Mouse (Mus musculus) lung, adult 2 months (tissue): ENCODE measurements around the gene Gm49387. TPM values are rescaled to one million over a fixed set of nuclear protein-coding genes. Genes with fewer than 3 reads are reported as not detected.

Experiments
- DNase-seq: peaks from one replicate; pipeline ENCODE4 v3.0.0; 2022
- H3K4me1 ChIP-seq: fragments of 200-500 bp; 2 replicates; pipeline ENCODE4 v1.6.1; 2011; ENCODE audit warnings: low read length; ENCODE audit not compliant: control insufficient read depth, insufficient read depth
- H3K4me3 ChIP-seq: fragments of 200-500 bp; replicated peaks from 2 replicates; pipeline ENCODE3; 2011; ENCODE audit warnings: low read depth, mild to moderate bottlenecking, control low read depth, low read length; ENCODE audit errors: extremely low read depth
- CTCF ChIP-seq: fragments of 200-500 bp; IDR thresholded peaks from 2 replicates; pipeline ENCODE4 v1.5.1; 2011; ENCODE audit warnings: mild to moderate bottlenecking, low read length, control low read depth; ENCODE audit not compliant: insufficient read depth
- POLR2A ChIP-seq: fragments of 200-500 bp; IDR thresholded peaks from 2 replicates; pipeline ENCODE4 v1.6.1; 2011; ENCODE audit warnings: low read depth, mild to moderate bottlenecking, control low read depth, low read length, borderline replicate concordance; ENCODE audit errors: extremely low read depth
- WGBS: fragments of 180-500 bp; shearing (Covaris S2); methylation state at CpG from one replicate; pipeline ENCODE4 v1.1.7; 2018; 5-methylcytosine and 5-hydroxymethylcytosine counted together
- polyA plus RNA-seq: library from polyadenylated mRNA; depleted of rRNA; stranded (reverse); fragments of >200 nt; gene quantifications from 2 replicates; pipeline ENCODE4 v1.2.3, GENCODE M21; 2012

Gm49387 gene
- polyA plus RNA-seq, 1 experiment = not detected

- no peak for DNase-seq
- no peak for TF ChIP-seq POLR2A
- no peak for TF ChIP-seq CTCF
- WGBS = 71% methylated on average over 11 of the region's 11 CpGs
- Histone ChIP-seq H3K4me3 (no peak overlapping the region), H3K4me1 (no peaks in the 10 kb centered on the region)
These were observed 96.7 kb downstream of the Gm49387 start for GRCm38 (mm10) chr14:31543885-31544442.

GRCm38 (mm10) chr14:31537298-31537697 is 103.4 kb downstream of the Gm49387 start:
- no peak for DNase-seq

DNA sequence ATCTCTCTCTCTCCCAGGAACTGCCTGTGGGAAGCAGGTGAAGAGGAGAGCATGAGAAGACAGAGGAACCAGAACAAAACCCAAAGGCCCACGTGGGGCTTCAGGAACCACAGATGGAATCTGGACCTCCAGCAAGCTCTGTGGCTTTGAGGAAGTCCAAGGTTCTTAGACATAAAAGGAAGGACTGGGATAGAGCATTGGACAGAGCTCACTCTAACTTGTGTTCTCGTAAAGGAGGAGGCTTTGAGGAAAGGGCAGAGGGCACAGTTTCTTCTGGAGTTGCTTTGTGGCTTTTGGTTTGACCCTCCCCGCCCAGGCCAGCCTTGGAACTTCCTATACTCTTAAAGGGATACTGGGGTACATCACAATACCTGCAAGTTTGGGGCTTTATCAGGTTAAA is 108.0 kb downstream of the Gm49387 start:
- TF ChIP-seq CTCF = no peak
- TF ChIP-seq POLR2A = no peak
- no peak overlapping the region for H3K4me3 ChIP-seq
- WGBS = 62% methylated on average over 3 of the region's 3 CpGs
- DNase-seq = no peak
- no peaks in the 10 kb centered on the region for H3K4me1 ChIP-seq

More at GRCm38 (mm10) chr14:31537298-31537697, 103.4 kb downstream of the Gm49387 start:
- no peak overlapping the region for H3K4me3 ChIP-seq
- TF ChIP-seq CTCF = no peak
- TF ChIP-seq POLR2A = no peak
- no peaks in the 10 kb centered on the region for H3K4me1 ChIP-seq
- 35% methylated on average over 6 of the region's 6 CpGs for WGBS

DNA sequence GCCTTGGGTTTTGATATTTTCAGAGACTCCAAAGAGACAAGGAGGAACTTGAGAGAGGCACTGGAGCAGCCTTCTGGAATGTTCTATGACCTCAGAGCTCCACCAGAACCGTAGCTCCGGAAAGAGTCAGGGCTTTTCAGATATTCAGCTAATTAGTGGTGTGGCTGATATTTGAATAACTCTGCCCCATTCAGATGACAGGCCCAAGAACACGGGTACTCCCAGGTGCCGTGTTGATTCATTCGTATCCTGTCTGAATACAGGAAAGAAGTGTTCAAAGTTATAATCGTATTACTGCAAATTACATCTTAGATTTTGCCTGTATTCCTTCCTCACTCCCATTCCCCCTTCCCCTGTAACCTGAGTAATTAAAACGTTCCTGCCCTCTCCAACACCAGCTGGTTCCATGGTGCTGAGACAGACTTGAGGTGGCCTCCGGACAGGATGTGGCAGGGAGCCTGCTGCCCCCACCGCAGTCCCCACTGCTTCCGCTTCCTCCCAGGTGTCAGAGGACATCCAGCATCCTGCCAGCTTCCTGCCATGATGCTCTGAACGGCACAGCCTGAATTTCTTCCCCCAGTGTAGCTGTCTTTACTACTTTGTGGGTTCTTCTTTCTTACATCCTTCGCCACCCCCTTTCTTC is 109.1 kb downstream of the Gm49387 start:
- 31% methylated on average over 12 of the region's 12 CpGs for WGBS
- no peak for DNase-seq
- Histone ChIP-seq H3K4me3 (no peak overlapping the region), H3K4me1 (no peaks in the 10 kb centered on the region)
- TF ChIP-seq POLR2A = no peak
- TF ChIP-seq CTCF = no peak

GRCm38 (mm10) chr14:31530847-31531246 is 109.8 kb downstream of the Gm49387 start:
- TF ChIP-seq CTCF = no peak
- no peak for TF ChIP-seq POLR2A
- no peak for DNase-seq
- Histone ChIP-seq H3K4me1 (no peaks in the 10 kb centered on the region), H3K4me3 (no peak overlapping the region)
- 64% methylated on average over 4 of the region's 4 CpGs for WGBS

- 70% methylated on average over 7 of the region's 7 CpGs for WGBS
- Histone ChIP-seq H3K4me3 (no peak overlapping the region), H3K4me1 (no peaks in the 10 kb centered on the region)
- TF ChIP-seq CTCF (no peak), POLR2A (no peak)
- DNase-seq = no peak
These were observed 115.5 kb downstream of the Gm49387 start for GRCm38 (mm10) chr14:31525040-31525810.

GRCm38 (mm10) chr14:31521318-31521717 is 119.4 kb downstream of the Gm49387 start:
- TF ChIP-seq CTCF (no peak), POLR2A (no peak)
- H3K4me1 ChIP-seq = no peaks in the 10 kb centered on the region
- WGBS = 60% methylated on average over 2 of the region's 2 CpGs
- no peak overlapping the region for H3K4me3 ChIP-seq
- no peak for DNase-seq

DNA sequence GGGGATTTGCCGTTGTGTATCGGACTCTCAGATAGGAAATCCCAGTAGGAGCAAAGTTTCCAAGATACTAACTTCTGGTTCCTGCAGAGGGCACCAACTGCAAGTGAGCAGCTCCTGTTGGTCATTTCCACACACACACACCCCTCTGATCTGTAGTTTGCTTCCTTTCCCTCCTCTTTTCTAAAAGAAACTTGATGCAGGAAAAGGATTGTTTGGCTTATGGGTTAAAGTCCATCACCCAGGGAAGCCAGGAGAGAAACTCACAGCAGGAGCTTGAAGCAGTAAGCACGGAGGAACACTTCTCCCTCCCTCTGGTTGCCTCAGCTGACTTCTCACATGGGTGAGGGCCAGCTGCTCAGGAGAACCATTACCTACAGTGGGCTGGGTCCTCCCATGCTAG is 121.5 kb downstream of the Gm49387 start:
- 9% methylated on average over 3 of the region's 3 CpGs for WGBS
- Histone ChIP-seq H3K4me1 (no peaks in the 10 kb centered on the region), H3K4me3 (no peak overlapping the region)
- no peak for TF ChIP-seq POLR2A
- peak; percentile 38; the same call in 1 of the 2 replicates for TF ChIP-seq CTCF
- no peak for DNase-seq

- TF ChIP-seq CTCF (no peak), POLR2A (no peak)
- H3K4me3 ChIP-seq = no peak overlapping the region
- H3K4me1 ChIP-seq = no peaks in the 10 kb centered on the region
- DNase-seq = no peak
- 95% methylated on average over 2 of the region's 2 CpGs for WGBS
These were observed 124.8 kb downstream of the Gm49387 start for GRCm38 (mm10) chr14:31515895-31516294.
